Mouse (Mus musculus) hindbrain, postnatal 0 days (tissue): ENCODE data around the gene Tmem246. TPM values are rescaled to one million over a fixed set of nuclear protein-coding genes. Genes with fewer than 3 reads are reported as not detected.

Source experiments
- ATAC-seq: fragments of 200-750 bp; cut with Nextera tagmentation; 2 replicates; pipeline ENCODE4 v1.8.0; 2017; ENCODE audit warnings: mild to moderate bottlenecking, moderate TSS enrichment, moderate library complexity
- DNase-seq: peaks from one replicate; pipeline ENCODE4 v3.0.0-alpha.2; 2015; ENCODE audit warnings: low spot score
- H3K27ac ChIP-seq: fragments of 300-500 bp; sonication (generic); 2 replicates; pipeline ENCODE4 v1.5.1; 2014; ENCODE audit warnings: mild to moderate bottlenecking
- H3K27me3 ChIP-seq: fragments of 300-500 bp; sonication (generic); 2 replicates; pipeline ENCODE4 v1.6.1; 2014; ENCODE audit warnings: low read length, mixed read lengths; ENCODE audit not compliant: insufficient read depth
- H3K36me3 ChIP-seq: fragments of 300-500 bp; sonication (generic); 2 replicates; pipeline ENCODE4 v1.6.1; 2014; ENCODE audit warnings: low read length, mixed read lengths; ENCODE audit not compliant: insufficient read depth
- H3K4me1 ChIP-seq: fragments of 300-500 bp; sonication (generic); 2 replicates; pipeline ENCODE4 v1.6.1; 2014; ENCODE audit warnings: antibody characterized with exemption, low read length, mixed read lengths; ENCODE audit not compliant: insufficient read depth
- H3K4me2 ChIP-seq: fragments of 300-500 bp; sonication (generic); 2 replicates; pipeline ENCODE4 v1.6.1; 2014; ENCODE audit warnings: low read depth, mild to moderate bottlenecking, low read length, moderate library complexity, mixed read lengths
- H3K4me3 ChIP-seq: fragments of 300-500 bp; sonication (generic); 2 replicates; pipeline ENCODE4 v1.5.1; 2014; ENCODE audit warnings: low read length
- H3K9ac ChIP-seq: fragments of 300-500 bp; sonication (generic); replicated peaks from 2 replicates; pipeline ENCODE4 v1.6.1; 2014; ENCODE audit warnings: mild to moderate bottlenecking, low read length, moderate library complexity, mixed read lengths
- H3K9me3 ChIP-seq: fragments of 300-500 bp; sonication (generic); 2 replicates; pipeline ENCODE4 v1.6.1; 2016; ENCODE audit warnings: low read length, mixed read lengths
- CTCF ChIP-seq: IDR thresholded peaks from 2 replicates; pipeline ENCODE4 v1.5.1; 2016; ENCODE audit warnings: antibody characterized with exemption, control low read depth, low read depth
- WGBS: fragments of 180-500 bp; shearing (Covaris S2); extraction: QIAGEN DNeasy Blood & Tissue Kit; methylation state at CpG from one replicate; pipeline ENCODE4 v1.1.7; 2014; 5-methylcytosine and 5-hydroxymethylcytosine counted together
- polyA plus RNA-seq: library from polyadenylated mRNA; unstranded; fragments of >200 nt; fragmentation: Nextera tagmentation; extraction: Ambion mirVana; gene quantifications from 2 replicates; pipeline ENCODE4 v1.2.1, GENCODE M21; 2015
- total RNA-seq: library from RNA; depleted of rRNA; stranded (reverse); fragments of >200 nt; gene quantifications from 2 replicates; pipeline ENCODE4 v1.2.3, GENCODE M21; 2014

Gene Tmem246
- total and polyA plus RNA-seq, 2 experiments from 2014 or later: 158 to 191 TPM

DNA sequence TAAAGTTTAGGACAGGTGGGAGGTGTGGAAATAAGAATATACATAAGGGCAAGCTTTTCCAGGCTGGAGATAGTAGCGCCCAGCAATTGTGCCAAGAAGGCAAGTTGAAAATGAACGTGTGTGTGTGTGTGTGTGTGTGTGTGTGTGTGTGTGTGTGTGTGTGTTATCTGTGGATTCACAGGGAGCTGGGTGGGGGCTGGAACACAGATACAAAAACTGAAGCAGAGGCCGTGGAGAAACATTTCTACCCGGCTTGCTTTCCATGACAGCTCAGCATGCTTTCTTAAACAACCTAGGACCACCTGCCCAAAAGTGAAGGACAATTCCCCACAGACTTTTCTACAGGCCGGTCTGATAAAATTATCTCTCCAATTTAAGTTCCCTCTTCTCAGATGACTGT is 6.9 kb upstream of the Tmem246 start:
- no peaks in the 10 kb centered on the region for H3K9me3 ChIP-seq
- H3K9ac ChIP-seq: no peak overlapping the region
- no peaks in the 10 kb centered on the region for H3K27me3 ChIP-seq
- H3K36me3 ChIP-seq: no peaks in the 10 kb centered on the region
- H3K4me1 ChIP-seq: no peaks in the 10 kb centered on the region
- H3K4me3 ChIP-seq: no peak overlapping the region
- no peak overlapping the region for H3K27ac ChIP-seq
- TF ChIP-seq CTCF: no peak
- ATAC-seq (no peak), DNase-seq (no peak)
- no peak overlapping the region for H3K4me2 ChIP-seq
- 86% methylated on average over 5 of the region's 5 CpGs for WGBS

DNA sequence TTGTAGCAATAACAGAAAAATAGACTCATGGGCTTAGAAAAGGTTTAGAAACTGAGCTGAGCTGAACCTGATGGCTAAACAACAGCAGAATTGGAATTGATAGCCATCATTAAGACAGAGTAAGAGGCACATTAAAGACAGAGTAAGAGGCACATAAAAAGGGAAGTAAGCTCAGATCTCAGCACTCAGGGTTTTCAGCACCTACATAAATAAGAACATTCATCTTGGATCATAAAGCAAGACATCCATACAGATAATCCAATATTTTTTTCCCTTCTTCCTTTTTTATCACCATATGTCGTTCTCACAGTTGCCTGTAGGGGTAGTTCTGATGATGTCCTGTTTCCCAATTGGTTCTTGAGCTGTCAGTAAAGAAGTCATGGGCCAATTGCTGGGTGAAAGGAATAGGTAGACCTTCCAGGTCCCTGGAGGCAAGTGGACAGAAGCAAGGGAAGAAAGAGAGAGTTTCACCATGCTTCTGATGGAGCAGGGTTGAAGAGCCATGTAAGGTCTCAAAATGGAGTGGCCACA is 6.4 kb upstream of the Tmem246 start:
- Histone ChIP-seq H3K4me3 (no peak overlapping the region), H3K36me3 (no peaks in the 10 kb centered on the region), H3K9me3 (no peaks in the 10 kb centered on the region), H3K27ac (no peak overlapping the region), H3K4me2 (no peak overlapping the region), H3K9ac (no peak overlapping the region), H3K4me1 (no peaks in the 10 kb centered on the region), H3K27me3 (no peaks in the 10 kb centered on the region)
- no peak for DNase-seq
- WGBS: 76% methylated on average over 1 of the region's 1 CpGs
- TF ChIP-seq CTCF: no peak
- no peak for ATAC-seq

DNA sequence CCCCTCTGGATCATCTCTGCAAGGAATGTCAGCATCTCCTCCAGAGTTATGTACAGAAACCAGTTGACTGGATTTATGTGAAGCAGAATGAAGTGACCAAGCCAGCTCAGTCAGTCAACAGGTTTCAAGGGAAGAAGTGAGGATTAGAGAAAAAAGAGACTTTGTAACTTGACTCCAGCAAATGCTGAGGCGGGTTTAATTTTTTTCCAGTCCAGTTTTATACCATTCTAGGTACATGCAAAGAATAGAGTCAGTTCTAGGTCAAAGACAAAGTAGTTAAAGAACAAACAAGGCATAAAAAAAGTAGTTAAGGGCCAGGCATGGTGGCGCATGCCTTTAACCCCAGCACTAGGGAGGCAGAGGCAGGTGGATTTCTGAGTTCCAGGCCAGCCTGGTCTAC is 5.5 kb upstream of the Tmem246 start:
- DNase-seq: no peak
- no peak for ATAC-seq
- H3K4me1 ChIP-seq: no peaks in the 10 kb centered on the region
- H3K27ac ChIP-seq: no peak overlapping the region
- WGBS: 90% methylated on average over 2 of the region's 2 CpGs
- TF ChIP-seq CTCF: no peak
- no peak overlapping the region for H3K4me3 ChIP-seq
- no peaks in the 10 kb centered on the region for H3K9me3 ChIP-seq
- H3K9ac ChIP-seq: no peak overlapping the region
- no peaks in the 10 kb centered on the region for H3K27me3 ChIP-seq
- H3K4me2 ChIP-seq: no peak overlapping the region
- no peaks in the 10 kb centered on the region for H3K36me3 ChIP-seq

DNA sequence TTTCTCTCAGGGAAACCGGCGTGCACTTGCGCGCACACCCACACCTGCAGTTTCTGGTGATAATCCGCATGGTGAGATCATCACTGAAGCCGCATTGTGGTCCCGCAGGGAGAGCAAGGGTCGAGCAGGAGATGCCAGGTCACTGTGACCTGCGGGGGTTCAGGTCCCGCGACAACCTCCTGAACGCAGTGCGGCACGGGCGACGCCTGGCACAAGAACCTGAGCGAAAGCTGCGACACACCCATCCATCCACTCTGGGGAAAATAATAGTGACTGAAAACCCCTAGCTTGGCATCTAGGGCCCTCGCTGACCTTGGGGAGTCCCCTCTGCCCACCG is 862 bp downstream of the Tmem246 start:
- H3K4me2 ChIP-seq: peak overlapping the region; percentile 84
- peak overlapping the region; percentile 78 for H3K4me3 ChIP-seq
- WGBS: under 1% methylated on average over 20 of the region's 20 CpGs
- no peak for TF ChIP-seq CTCF
- H3K27ac ChIP-seq: peak overlapping the region; percentile 93
- H3K36me3 ChIP-seq: no peaks in the 10 kb centered on the region
- DNase-seq (peak; percentile 54), ATAC-seq (no peak; the same call in 1 of the 2 replicates)
- H3K4me1 ChIP-seq: no peaks in the 10 kb centered on the region
- no peaks in the 10 kb centered on the region for H3K27me3 ChIP-seq
- H3K9me3 ChIP-seq: no peaks in the 10 kb centered on the region
- H3K9ac ChIP-seq: peak overlapping the region; percentile 90

DNA sequence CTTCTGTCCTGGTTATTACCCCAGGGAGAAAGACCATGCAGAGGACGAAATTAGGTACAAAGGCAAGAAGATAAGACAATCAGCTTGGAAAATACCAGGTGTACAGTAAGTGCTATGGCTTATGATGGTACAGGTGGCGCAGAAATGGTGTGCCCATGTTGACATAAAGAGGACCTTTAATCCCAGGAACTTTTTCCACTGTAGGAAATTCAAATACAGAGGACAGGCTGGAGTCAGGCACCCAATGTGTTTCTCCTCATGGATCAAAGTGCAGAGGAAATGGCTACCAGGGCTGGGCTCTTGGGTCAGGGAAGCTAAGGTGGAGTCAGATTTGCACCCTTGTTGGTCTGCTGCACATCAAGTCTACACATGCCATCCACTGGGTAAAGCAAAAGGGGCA is 7.5 kb downstream of the Tmem246 start:
- Histone ChIP-seq H3K4me3 (no peak overlapping the region), H3K36me3 (peaks cover 7% of the 10 kb centered on the region; the same call in 1 of the 2 replicates), H3K4me2 (no peak overlapping the region), H3K27ac (no peak overlapping the region), H3K9me3 (no peaks in the 10 kb centered on the region), H3K9ac (no peak overlapping the region), H3K27me3 (no peaks in the 10 kb centered on the region), H3K4me1 (no peaks in the 10 kb centered on the region)
- ATAC-seq: no peak
- TF ChIP-seq CTCF: no peak
- no peak for DNase-seq
- 86% methylated on average over 2 of the region's 2 CpGs for WGBS

DNA sequence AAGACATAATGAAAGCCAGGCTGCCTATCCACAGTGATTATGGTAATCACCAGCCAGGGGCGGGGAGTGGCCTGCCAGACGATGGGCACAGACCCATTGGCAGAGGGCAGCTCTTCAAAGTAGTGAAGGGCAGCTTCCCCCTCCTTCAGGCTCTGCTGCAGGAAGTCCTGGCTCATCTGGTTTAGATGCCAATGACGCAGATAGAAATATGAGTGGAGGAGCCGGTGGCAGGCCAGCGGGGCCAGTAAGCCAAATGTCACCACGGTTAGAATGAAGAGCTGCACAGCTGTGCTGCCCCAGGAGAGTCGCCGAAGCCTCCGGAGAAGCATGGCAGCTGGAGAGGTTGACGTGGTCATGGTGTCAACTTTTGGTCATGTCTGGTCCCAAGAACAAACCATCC is 10.9 kb downstream of the Tmem246 start:
- DNase-seq: no peak
- no peaks in the 10 kb centered on the region for H3K27me3 ChIP-seq
- H3K36me3 ChIP-seq: peaks cover 7% of the 10 kb centered on the region; the same call in 1 of the 2 replicates
- 83% methylated on average over 10 of the region's 10 CpGs for WGBS
- no peak overlapping the region for H3K4me2 ChIP-seq
- no peak for TF ChIP-seq CTCF
- no peak for ATAC-seq
- H3K4me1 ChIP-seq: no peaks in the 10 kb centered on the region
- no peak overlapping the region for H3K9ac ChIP-seq
- no peak overlapping the region for H3K27ac ChIP-seq
- no peak overlapping the region for H3K4me3 ChIP-seq
- no peaks in the 10 kb centered on the region for H3K9me3 ChIP-seq

DNA sequence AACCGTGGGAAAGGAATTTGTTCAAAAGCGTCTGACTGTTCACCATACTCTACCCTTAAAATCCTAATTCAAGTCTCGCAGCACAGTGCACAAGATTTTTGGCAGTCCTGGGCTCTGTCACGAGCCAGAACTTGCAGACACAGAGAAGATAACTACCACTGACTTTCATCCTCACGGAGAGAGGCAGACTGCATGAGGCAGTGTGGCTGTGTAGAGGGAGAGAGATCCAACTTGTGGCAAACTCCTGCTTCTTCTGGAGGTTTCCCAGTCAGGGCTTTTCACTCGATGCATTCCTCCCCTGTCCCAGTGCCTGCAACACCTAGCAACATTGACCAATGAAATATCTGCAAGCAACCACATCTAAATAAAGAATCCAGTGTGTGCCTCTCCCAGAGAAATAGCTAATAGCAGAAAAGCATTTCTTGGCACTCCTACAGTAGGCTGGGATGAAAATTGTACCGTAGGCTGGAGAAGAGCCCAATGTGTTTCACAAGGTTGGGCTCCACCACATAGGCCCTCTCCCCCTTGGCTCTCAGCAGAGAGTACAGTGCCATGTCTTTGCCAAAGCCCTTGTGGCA is 12.1 kb downstream of the Tmem246 start:
- Histone ChIP-seq H3K36me3 (peaks cover 7% of the 10 kb centered on the region; the same call in 1 of the 2 replicates), H3K27ac (peak overlapping the region; percentile 42; the same call in 1 of the 2 replicates), H3K9me3 (no peaks in the 10 kb centered on the region), H3K4me2 (no peak overlapping the region), H3K9ac (no peak overlapping the region), H3K4me3 (no peak overlapping the region), H3K4me1 (no peaks in the 10 kb centered on the region), H3K27me3 (no peaks in the 10 kb centered on the region)
- TF ChIP-seq CTCF: no peak
- peak; percentile 25 for DNase-seq
- WGBS: 61% methylated on average over 7 of the region's 7 CpGs
- ATAC-seq: peak; percentile 72
